Mouse (Mus musculus) spleen, adult 2 months (tissue): ENCODE results near the gene Efemp1.

ENCODE experiments used
- CTCF ChIP-seq: fragments of 200-500 bp; IDR thresholded peaks from 2 replicates; pipeline ENCODE4 v1.5.1; 2011; ENCODE audit warnings: mild to moderate bottlenecking, inconsistent platforms; ENCODE audit not compliant: insufficient read depth, insufficient read length, insufficient replicate concordance; ENCODE audit errors: extremely low read depth
- POLR2A ChIP-seq: fragments of 200-500 bp; IDR thresholded peaks from 2 replicates; pipeline ENCODE4 v1.6.1; 2011; ENCODE audit warnings: low read depth, low read length, inconsistent platforms

DNA sequence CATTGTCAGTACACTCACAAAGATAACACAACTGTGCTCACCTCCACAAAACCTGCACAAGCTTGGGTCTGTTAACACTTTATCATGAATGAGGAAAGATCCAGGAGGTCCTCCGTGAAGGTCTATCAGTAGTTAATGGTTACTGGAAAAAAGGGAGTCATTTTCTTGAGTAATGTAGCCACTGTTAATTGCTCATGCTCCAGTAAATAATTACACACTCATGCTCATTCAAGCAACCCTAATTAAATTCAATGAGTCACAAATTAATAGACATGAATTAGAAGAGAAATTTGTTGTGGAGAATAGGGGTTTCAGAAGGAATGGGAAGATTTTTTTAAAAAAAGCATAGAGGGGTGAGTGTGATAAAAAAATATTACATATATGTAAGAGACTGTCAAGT lies 108.4 kb downstream of the Efemp1 start:
- TF ChIP-seq CTCF (no peak), POLR2A (no peak)
